8 mouse cellular contexts compared by ENCODE assay signal in the genomic region with DNA sequence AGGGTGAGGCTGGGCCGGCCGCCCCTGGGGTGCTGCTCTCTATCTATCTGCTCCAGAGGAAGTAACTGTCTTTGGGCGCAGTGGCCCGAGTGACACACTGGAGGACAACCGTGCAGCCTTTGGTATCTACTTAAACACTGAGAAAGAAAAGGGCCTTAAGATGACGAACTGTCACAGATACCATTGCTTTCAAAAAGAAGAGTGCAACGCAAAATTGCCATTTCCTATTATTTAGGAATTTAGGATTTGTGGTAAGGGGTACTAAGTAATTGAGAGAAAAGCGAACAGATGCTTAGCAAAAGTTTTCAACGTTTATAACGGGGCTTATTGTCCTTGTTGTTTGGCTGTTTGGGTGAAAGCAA.
DNase-seq lines count a peak whose midpoint lies in the region; ATAC-seq lines count a peak whose summit lies in the region.

No protein-coding gene starts in this region.

- peak overlapping the region; percentile 67 for H3K9ac ChIP-seq in lung, embryonic 15.5 days
- peak overlapping the region; percentile 70 for H3K9ac ChIP-seq in embryonic facial prominence, embryonic 11.5 days (replicated peaks; ENCODE audit: low read length)
- peak overlapping the region; percentile 98 for H3K9ac ChIP-seq in neural tube, embryonic 14.5 days (replicated peaks; ENCODE audit: low read depth, low read length)

- no peaks in the 10 kb centered on the region for H3K36me3 ChIP-seq in lung, embryonic 15.5 days
- no peaks in the 10 kb centered on the region for H3K36me3 ChIP-seq in embryonic facial prominence, embryonic 11.5 days (replicated peaks; ENCODE audit: control insufficient read depth, insufficient read depth, low read depth, low read length)
- no peaks in the 10 kb centered on the region for H3K36me3 ChIP-seq in limb, embryonic 10.5 days
- H3K36me3 ChIP-seq in neural tube, embryonic 14.5 days (ENCODE audit: control insufficient read depth, insufficient read depth, low read length) = no peaks in the 10 kb centered on the region

- ATAC-seq in lung, embryonic 15.5 days (ENCODE audit: borderline replicate concordance, extremely low read depth, low FRiP score, low TSS enrichment) = no peak
- ATAC-seq in embryonic facial prominence, embryonic 11.5 days (replicated peaks; ENCODE audit: insufficient number of reproducible peaks, low FRiP score, low TSS enrichment, low read depth) = peak; percentile 60; the same call in 1 of the 2 replicates
- no peak; the same call in 1 of the 2 replicates for ATAC-seq in neural tube, embryonic 14.5 days (ENCODE audit: low read depth)

- peak overlapping the region; percentile 41; the same call in 1 of the 2 replicates for H3K27ac ChIP-seq in lung, embryonic 15.5 days
- H3K27ac ChIP-seq in embryonic facial prominence, embryonic 11.5 days (replicated peaks; ENCODE audit: low read depth, low read length) = no peak overlapping the region
- peak overlapping the region; percentile 87 for H3K27ac ChIP-seq in limb, embryonic 10.5 days
- peak overlapping the region; percentile 97 for H3K27ac ChIP-seq in neural tube, embryonic 14.5 days (ENCODE audit: low read depth, low read length)

- peak overlapping the region; percentile 84 for H3K4me3 ChIP-seq in lung, embryonic 15.5 days
- H3K4me3 ChIP-seq in embryonic facial prominence, embryonic 11.5 days (ENCODE audit: low read depth, low read length) = peak overlapping the region; percentile 71
- peak overlapping the region; percentile 80 for H3K4me3 ChIP-seq in limb, embryonic 10.5 days
- H3K4me3 ChIP-seq in neural tube, embryonic 14.5 days (ENCODE audit: low read depth, low read length) = peak overlapping the region; percentile 93

- peaks cover 22% of the 10 kb centered on the region; the same call in 1 of the 2 replicates for H3K4me1 ChIP-seq in lung, embryonic 15.5 days
- H3K4me1 ChIP-seq in embryonic facial prominence, embryonic 11.5 days (ENCODE audit: control insufficient read depth, insufficient read depth, low read length) = no peaks in the 10 kb centered on the region
- peaks cover 20% of the 10 kb centered on the region for H3K4me1 ChIP-seq in limb, embryonic 10.5 days
- peaks cover 33% of the 10 kb centered on the region for H3K4me1 ChIP-seq in neural tube, embryonic 14.5 days (ENCODE audit: control insufficient read depth, insufficient read depth, low read length)

- peaks cover 4% of the 10 kb centered on the region; the same call in 1 of the 2 replicates for H3K27me3 ChIP-seq in lung, embryonic 15.5 days
- H3K27me3 ChIP-seq in embryonic facial prominence, embryonic 11.5 days (ENCODE audit: control insufficient read depth, insufficient read depth, low read length) = 0 out of 2 replicates have a peak, but pooled peaks cover 2% of the 10 kb centered on the region
- peaks cover 50% of the 10 kb centered on the region for H3K27me3 ChIP-seq in limb, embryonic 10.5 days (ENCODE audit: low read depth, poor library complexity, severe bottlenecking)
- H3K27me3 ChIP-seq in neural tube, embryonic 14.5 days (ENCODE audit: control insufficient read depth, insufficient read depth, low read length) = no peaks in the 10 kb centered on the region

- WGBS in lung, embryonic 15.5 days = 16% methylated on average over 10 of the region's 10 CpGs
- 10% methylated on average over 10 of the region's 10 CpGs for WGBS in embryonic facial prominence, embryonic 11.5 days
- 10% methylated on average over 10 of the region's 10 CpGs for WGBS in limb, embryonic 10.5 days
- 10% methylated on average over 10 of the region's 10 CpGs for WGBS in neural tube, embryonic 14.5 days

- H3K9me3 ChIP-seq in lung, embryonic 15.5 days = no peaks in the 10 kb centered on the region
- H3K9me3 ChIP-seq in embryonic facial prominence, embryonic 11.5 days (replicated peaks; ENCODE audit: control insufficient read depth, low read length) = no peaks in the 10 kb centered on the region
- no peaks in the 10 kb centered on the region for H3K9me3 ChIP-seq in limb, embryonic 10.5 days (replicated peaks)
- no peaks in the 10 kb centered on the region for H3K9me3 ChIP-seq in neural tube, embryonic 14.5 days (ENCODE audit: control insufficient read depth, low read length)

- peak overlapping the region; percentile 96 for H3K4me2 ChIP-seq in lung, embryonic 15.5 days
- peak overlapping the region; percentile 95 for H3K4me2 ChIP-seq in embryonic facial prominence, embryonic 11.5 days (ENCODE audit: low read depth, low read length)
- H3K4me2 ChIP-seq in neural tube, embryonic 14.5 days (ENCODE audit: low read depth, low read length) = peak overlapping the region; percentile 87

- DNase-seq in lung, postnatal 10 days = no peak
- DNase-seq in embryonic facial prominence, embryonic 11.5 days (ENCODE audit: low spot score) = no peak
- DNase-seq in limb, embryonic 10.5 days (ENCODE audit: low spot score) = no peak
- no peak for DNase-seq in left cerebral cortex, adult 11 months (ENCODE audit: low spot score)
- no peak for DNase-seq in frontal cortex, postnatal 25 days (ENCODE audit: low spot score in 2 of 2)
- DNase-seq in gastrocnemius, postnatal 25 days = no peak
